Mouse (Mus musculus) c-Kit-negative CD71-positive TER-119-positive erythroid progenitor cells, embryonic 14.5 days (primary cell): Measurements from ENCODE around the gene Mfap2.

Experiments used
- DNase-seq: peaks from one replicate; pipeline ENCODE4 v3.0.0-alpha.2; 2013; ENCODE audit warnings: low read depth, low spot score

The Mfap2 gene

GRCm38 (mm10) chr4:141010118-141010517 is at the start of gene Mfap2:
Gene Mfap2, plus strand, starts transcription at chr4:141010418.
- no peak for DNase-seq

- DNase-seq: peak; percentile 84
Measured at GRCm38 (mm10) chr4:140960781-140961466, 49.3 kb upstream of the Mfap2 start, which contains the start of gene Sdhb. Gene Sdhb, plus strand, starts transcription at chr4:140961203.

- DNase-seq: no peak
Measured at GRCm38 (mm10) chr4:140961467-140962206, 48.6 kb upstream of the Mfap2 start.

- DNase-seq: no peak
Measured at GRCm38 (mm10) chr4:140962207-140962909, 47.9 kb upstream of the Mfap2 start.

- DNase-seq: no peak
Measured at GRCm38 (mm10) chr4:140962950-140963349, 47.3 kb upstream of the Mfap2 start.

GRCm38 (mm10) chr4:140963941-140964597 is 46.1 kb upstream of the Mfap2 start:
- no peak for DNase-seq

- DNase-seq: peak; percentile 59
Measured at GRCm38 (mm10) chr4:140964620-140965019, 45.6 kb upstream of the Mfap2 start.

GRCm38 (mm10) chr4:140967386-140968159 is 42.6 kb upstream of the Mfap2 start:
- DNase-seq: no peak

- no peak for DNase-seq
Measured at GRCm38 (mm10) chr4:140971691-140972090, 38.5 kb upstream of the Mfap2 start.

GRCm38 (mm10) chr4:140974408-140974807 is 35.8 kb upstream of the Mfap2 start:
- no peak for DNase-seq

GRCm38 (mm10) chr4:140975356-140975755 is 34.9 kb upstream of the Mfap2 start:
- DNase-seq: no peak

- no peak for DNase-seq
Measured at GRCm38 (mm10) chr4:140977278-140977677, 32.9 kb upstream of the Mfap2 start.

GRCm38 (mm10) chr4:140977886-140978692 is 32.1 kb upstream of the Mfap2 start:
- no peak for DNase-seq

- no peak for DNase-seq
Measured at GRCm38 (mm10) chr4:140981605-140982004, 28.6 kb upstream of the Mfap2 start.

GRCm38 (mm10) chr4:140982808-140983207 is 27.4 kb upstream of the Mfap2 start:
- no peak for DNase-seq

GRCm38 (mm10) chr4:140983442-140983841 is 26.8 kb upstream of the Mfap2 start:
- no peak for DNase-seq

- DNase-seq: no peak
Measured at GRCm38 (mm10) chr4:140984544-140984943, 25.7 kb upstream of the Mfap2 start.

GRCm38 (mm10) chr4:140986024-140986710 is 24.1 kb upstream of the Mfap2 start:
- DNase-seq: no peak

- peak; percentile 66 for DNase-seq
Measured at GRCm38 (mm10) chr4:140986711-140987395, 23.4 kb upstream of the Mfap2 start, which contains the start of gene Atp13a2. Gene Atp13a2, plus strand, starts transcription at chr4:140986873.
